Mouse (Mus musculus) neural tube, embryonic 12.5 days (tissue): ENCODE measurements around the gene D630003M21Rik. TPM values are rescaled to one million over a fixed set of nuclear protein-coding genes. Genes with fewer than 3 reads are reported as not detected.

Experiments used
- ATAC-seq: fragments of 200-750 bp; cut with Nextera tagmentation; 2 replicates; pipeline ENCODE4 v1.8.0; 2017; ENCODE audit warnings: low read depth, mild to moderate bottlenecking, moderate TSS enrichment, moderate library complexity; ENCODE audit not compliant: low FRiP score
- H3K27ac ChIP-seq: fragments of 300-500 bp; sonication (generic); 2 replicates; pipeline ENCODE4 v1.5.1; 2016
- H3K27me3 ChIP-seq: fragments of 300-500 bp; sonication (generic); replicated peaks from 2 replicates; pipeline ENCODE4 v1.6.1; 2016; ENCODE audit warnings: mild to moderate bottlenecking
- H3K36me3 ChIP-seq: fragments of 300-500 bp; sonication (generic); 2 replicates; pipeline ENCODE4 v1.6.1; 2016; ENCODE audit warnings: mild to moderate bottlenecking
- H3K4me1 ChIP-seq: fragments of 300-500 bp; sonication (generic); 2 replicates; pipeline ENCODE4 v1.6.1; 2016
- H3K4me2 ChIP-seq: fragments of 300-500 bp; sonication (generic); replicated peaks from 2 replicates; pipeline ENCODE4 v1.6.1; 2016; ENCODE audit warnings: mild to moderate bottlenecking
- H3K4me3 ChIP-seq: fragments of 300-500 bp; sonication (generic); 2 replicates; pipeline ENCODE4 v1.5.1; 2016
- H3K9ac ChIP-seq: fragments of 300-500 bp; sonication (generic); 2 replicates; pipeline ENCODE4 v1.6.1; 2016; ENCODE audit warnings: mild to moderate bottlenecking
- H3K9me3 ChIP-seq: fragments of 300-500 bp; sonication (generic); 2 replicates; pipeline ENCODE4 v1.6.1; 2016; ENCODE audit warnings: mild to moderate bottlenecking
- WGBS: fragments of 180-500 bp; shearing (Covaris S2); methylation state at CpG from one replicate; pipeline ENCODE4 v1.1.7; 2016; 5-methylcytosine and 5-hydroxymethylcytosine counted together
- polyA plus RNA-seq: library from polyadenylated mRNA; unstranded; fragments of >200 nt; fragmentation: Nextera tagmentation; extraction: Ambion mirVana; gene quantifications from 2 replicates; pipeline ENCODE4 v1.2.1, GENCODE M21; 2016

The D630003M21Rik gene
- polyA plus RNA-seq, 1 experiment from 2014 or later: 5.0 TPM

DNA sequence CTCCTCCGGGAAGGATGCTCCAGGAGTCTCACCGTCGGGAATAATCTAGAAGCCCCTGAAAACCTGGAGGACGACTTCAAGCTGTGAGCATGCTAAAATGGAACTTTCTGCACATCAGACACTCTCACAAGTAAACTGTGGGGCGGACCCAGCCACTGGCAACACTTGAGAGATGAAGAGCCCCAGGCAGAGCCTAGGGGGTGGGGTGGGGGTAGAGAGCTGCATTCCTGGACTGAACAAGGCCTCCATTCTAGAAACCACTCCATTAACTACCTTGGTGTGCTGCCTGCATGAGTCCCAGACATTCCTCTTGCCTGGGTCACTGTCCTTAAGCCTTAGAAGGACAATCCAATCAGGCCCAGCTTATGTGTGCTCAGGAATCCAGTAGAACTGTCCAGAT lies 2.0 kb upstream of the D630003M21Rik start:
- Histone ChIP-seq H3K9me3 (no peaks in the 10 kb centered on the region), H3K27ac (no peak overlapping the region), H3K4me3 (no peak overlapping the region), H3K27me3 (no peaks in the 10 kb centered on the region), H3K9ac (no peak overlapping the region), H3K36me3 (no peaks in the 10 kb centered on the region), H3K4me1 (peaks cover 25% of the 10 kb centered on the region), H3K4me2 (no peak overlapping the region)
- WGBS: 45% methylated on average over 5 of the region's 5 CpGs
- no peak for ATAC-seq

DNA sequence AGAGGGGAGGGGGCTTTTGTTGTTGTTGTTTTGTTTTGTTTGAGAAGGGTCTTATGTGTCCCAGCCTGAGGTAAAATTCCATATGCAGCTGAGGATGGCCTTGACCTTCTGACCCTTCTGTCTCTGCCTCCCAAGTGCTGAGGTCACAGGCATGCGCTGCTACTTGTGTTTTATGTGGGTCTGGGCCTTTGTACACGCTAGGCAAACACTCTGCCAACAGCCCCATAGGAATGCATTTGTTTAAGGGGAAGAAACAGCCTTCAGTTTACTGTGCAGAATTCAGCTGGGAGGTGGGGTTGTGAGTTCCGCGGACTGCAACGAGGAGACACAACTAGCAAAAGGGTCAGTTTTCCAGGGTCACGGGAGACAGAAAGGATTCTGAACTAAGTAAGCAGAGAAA lies 1.6 kb upstream of the D630003M21Rik start:
- H3K4me2 ChIP-seq: no peak overlapping the region
- no peak overlapping the region for H3K27ac ChIP-seq
- no peak overlapping the region for H3K4me3 ChIP-seq
- H3K27me3 ChIP-seq: no peaks in the 10 kb centered on the region
- H3K4me1 ChIP-seq: peaks cover 25% of the 10 kb centered on the region
- no peak for ATAC-seq
- no peaks in the 10 kb centered on the region for H3K36me3 ChIP-seq
- WGBS: 33% methylated on average over 6 of the region's 6 CpGs
- H3K9me3 ChIP-seq: no peaks in the 10 kb centered on the region
- H3K9ac ChIP-seq: no peak overlapping the region

DNA sequence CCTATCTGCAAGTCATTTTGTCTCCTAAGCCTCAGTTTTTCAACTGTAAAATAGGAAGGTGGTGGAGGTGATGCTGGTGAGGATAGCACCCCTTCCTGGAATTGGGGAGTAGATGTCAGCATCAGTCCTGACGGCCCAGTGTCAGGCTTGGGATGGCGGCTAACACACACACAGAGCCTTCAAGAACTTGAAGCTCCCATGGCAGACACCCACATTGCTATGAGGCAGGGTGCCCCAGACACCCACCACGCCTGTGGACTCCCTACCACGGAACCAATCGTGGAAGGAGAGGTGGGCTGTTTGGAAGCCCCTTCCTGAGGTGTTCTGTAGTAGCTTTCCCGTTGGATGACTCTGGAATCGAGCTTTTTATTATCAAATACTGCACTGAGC lies 476 bp upstream of the D630003M21Rik start:
- Histone ChIP-seq H3K4me1 (peaks cover 25% of the 10 kb centered on the region), H3K4me2 (peak overlapping the region; percentile 91), H3K36me3 (no peaks in the 10 kb centered on the region), H3K9me3 (no peaks in the 10 kb centered on the region), H3K9ac (peak overlapping the region; percentile 58), H3K4me3 (peak overlapping the region; percentile 40), H3K27ac (no peak overlapping the region), H3K27me3 (no peaks in the 10 kb centered on the region)
- ATAC-seq: peak; percentile 21
- WGBS: 33% methylated on average over 7 of the region's 7 CpGs

DNA sequence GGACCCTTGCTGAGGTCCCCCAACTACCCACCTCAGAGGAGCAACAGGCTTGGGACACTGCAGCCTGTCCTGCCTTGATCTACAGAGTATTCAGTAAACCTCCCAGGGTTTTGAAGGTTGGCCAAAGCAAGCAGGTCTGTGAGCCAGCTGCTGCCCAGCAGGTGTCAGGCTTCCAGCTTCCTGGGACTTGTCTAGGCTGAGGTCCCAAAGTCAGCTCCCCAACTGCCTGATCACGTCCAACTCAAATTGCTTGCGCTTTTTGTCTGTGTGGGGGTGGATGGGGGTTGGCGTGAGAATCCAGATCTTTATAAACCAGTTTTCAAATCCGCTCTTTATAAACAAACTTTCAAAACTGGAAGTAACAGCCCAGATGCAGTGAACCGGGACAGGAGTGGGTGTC lies 3.7 kb downstream of the D630003M21Rik start:
- no peaks in the 10 kb centered on the region for H3K36me3 ChIP-seq
- H3K4me3 ChIP-seq: no peak overlapping the region
- no peaks in the 10 kb centered on the region for H3K9me3 ChIP-seq
- H3K27ac ChIP-seq: no peak overlapping the region
- H3K27me3 ChIP-seq: no peaks in the 10 kb centered on the region
- no peak for ATAC-seq
- H3K4me1 ChIP-seq: peaks cover 19% of the 10 kb centered on the region
- WGBS: 73% methylated on average over 5 of the region's 5 CpGs
- H3K4me2 ChIP-seq: no peak overlapping the region
- no peak overlapping the region for H3K9ac ChIP-seq

DNA sequence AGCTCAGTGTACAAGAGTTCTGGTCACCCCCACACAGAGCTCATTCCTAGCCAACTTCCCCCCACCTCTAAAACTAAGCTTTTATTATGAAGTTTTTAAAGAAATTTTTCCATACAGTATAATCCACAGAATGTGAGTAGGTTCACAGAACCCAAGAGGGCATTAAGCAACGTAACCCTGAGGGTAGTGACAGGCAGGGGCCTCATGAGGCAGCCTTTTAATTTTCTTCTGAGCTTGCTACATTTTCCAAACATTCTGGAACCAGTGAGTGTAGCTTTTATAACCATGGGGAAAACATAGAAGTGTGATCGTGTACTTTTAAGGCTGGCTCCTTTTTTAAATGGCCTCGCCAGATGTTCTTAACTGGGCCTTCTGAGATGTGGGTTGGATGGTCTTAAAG lies 5.5 kb downstream of the D630003M21Rik start:
- Histone ChIP-seq H3K27me3 (no peaks in the 10 kb centered on the region), H3K9ac (no peak overlapping the region), H3K4me2 (no peak overlapping the region), H3K27ac (0 out of 2 replicates have a peak overlapping the region, but pooled peaks have one; percentile 7), H3K36me3 (no peaks in the 10 kb centered on the region), H3K9me3 (no peaks in the 10 kb centered on the region), H3K4me3 (no peak overlapping the region), H3K4me1 (peaks cover 6% of the 10 kb centered on the region)
- 81% methylated on average over 3 of the region's 3 CpGs for WGBS
- no peak for ATAC-seq

DNA sequence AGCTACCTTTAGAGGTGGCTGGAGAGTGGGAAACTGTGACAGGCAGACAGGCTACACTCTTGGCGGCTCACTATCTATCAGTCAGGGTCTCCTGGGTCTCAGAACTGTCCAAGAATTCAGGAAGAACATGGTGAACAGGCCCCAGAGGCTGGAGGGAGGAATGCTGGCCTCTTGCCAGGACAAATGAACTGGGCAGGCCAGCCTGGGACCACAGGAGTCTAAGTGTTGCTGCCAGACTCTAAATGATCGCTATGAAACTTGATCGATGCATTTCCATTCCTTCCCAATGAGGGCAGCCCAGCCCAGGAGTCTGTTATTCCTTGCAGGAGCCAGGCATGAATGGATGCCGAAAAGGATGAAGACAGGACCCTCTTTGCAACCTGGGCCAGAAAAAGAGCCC lies 6.4 kb downstream of the D630003M21Rik start:
- Histone ChIP-seq H3K36me3 (no peaks in the 10 kb centered on the region), H3K27ac (no peak overlapping the region), H3K4me1 (peaks cover 6% of the 10 kb centered on the region), H3K4me3 (no peak overlapping the region), H3K9me3 (no peaks in the 10 kb centered on the region), H3K4me2 (no peak overlapping the region), H3K9ac (no peak overlapping the region), H3K27me3 (no peaks in the 10 kb centered on the region)
- no peak for ATAC-seq
- 70% methylated on average over 4 of the region's 4 CpGs for WGBS

DNA sequence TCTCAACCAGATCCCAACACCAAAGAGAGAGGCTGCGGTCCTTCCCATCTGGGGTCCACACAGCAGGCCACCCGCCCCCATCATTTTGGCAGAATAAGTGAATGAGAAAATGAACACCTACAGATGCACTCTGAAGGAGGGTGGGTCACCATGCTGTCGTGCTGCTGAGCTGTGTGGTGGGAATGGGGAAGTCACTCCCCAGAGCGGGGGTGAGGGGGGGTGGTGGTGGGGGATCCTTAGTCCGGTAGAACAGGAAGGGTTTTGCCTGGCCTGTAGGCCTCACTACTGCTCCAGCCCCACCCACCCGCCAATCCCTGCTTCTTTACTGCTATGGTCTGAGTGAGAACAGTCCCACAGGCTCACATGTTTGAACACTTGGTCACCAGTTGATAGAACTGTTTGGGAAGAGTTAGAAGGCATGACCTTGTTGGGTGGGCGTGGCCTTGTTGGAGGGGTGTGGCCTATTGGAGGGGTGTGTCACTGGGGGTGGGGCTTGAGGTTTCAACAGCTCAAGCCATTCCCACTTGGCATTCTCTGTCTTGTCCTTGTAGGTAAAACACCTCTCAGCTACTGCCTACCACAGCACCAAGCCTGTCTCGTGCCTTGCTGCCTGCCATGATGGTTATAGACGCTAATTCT lies 7.5 kb downstream of the D630003M21Rik start:
- no peak for ATAC-seq
- Histone ChIP-seq H3K27me3 (no peaks in the 10 kb centered on the region), H3K4me3 (no peak overlapping the region), H3K9ac (no peak overlapping the region), H3K9me3 (no peaks in the 10 kb centered on the region), H3K36me3 (no peaks in the 10 kb centered on the region), H3K27ac (no peak overlapping the region), H3K4me2 (no peak overlapping the region), H3K4me1 (peaks cover 6% of the 10 kb centered on the region)
- WGBS: 89% methylated on average over 9 of the region's 9 CpGs

DNA sequence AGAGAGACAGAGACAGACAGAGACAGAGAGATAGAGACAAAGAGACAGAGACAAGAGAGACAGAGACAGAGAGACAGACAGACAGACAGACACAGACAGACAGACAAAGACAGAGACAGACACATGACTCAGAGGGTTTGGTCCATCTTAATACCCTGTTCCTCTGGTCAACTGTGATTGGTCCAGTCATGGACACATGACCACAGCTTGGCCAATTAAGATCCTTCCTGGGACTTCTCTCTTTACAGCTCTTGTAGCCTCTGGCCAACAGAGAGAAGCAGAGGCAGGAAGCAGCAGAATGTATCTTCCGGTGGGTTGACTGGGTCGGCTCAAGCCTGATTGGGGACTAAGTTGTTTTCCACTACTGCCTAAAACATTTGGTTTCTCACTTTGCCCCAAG lies 9.5 kb downstream of the D630003M21Rik start:
- Histone ChIP-seq H3K36me3 (no peaks in the 10 kb centered on the region), H3K27ac (no peak overlapping the region), H3K9ac (no peak overlapping the region), H3K27me3 (no peaks in the 10 kb centered on the region), H3K4me1 (peaks cover 6% of the 10 kb centered on the region), H3K9me3 (no peaks in the 10 kb centered on the region), H3K4me2 (no peak overlapping the region), H3K4me3 (no peak overlapping the region)
- 85% methylated on average over 2 of the region's 2 CpGs for WGBS
- no peak for ATAC-seq

DNA sequence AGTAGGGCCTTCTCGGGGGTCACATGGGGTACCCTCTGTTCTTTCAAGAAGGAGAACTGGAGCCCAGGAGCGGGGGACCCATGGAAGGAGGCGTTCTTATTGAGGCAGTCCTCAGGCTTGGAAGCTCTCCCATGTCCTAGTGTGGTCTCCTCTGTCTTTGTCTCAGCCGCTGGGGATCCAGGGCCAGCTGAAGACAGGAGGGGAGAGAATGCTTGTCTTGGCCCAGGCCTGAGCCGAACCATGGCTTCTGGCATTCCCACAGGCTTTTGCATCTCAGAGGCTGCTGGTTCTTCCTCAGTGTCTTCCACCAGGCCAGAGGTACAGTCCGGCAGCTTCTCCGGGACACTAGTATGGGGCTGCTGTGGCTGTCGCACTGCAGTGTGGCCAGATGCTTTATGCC lies 12.5 kb downstream of the D630003M21Rik start:
- Histone ChIP-seq H3K4me2 (no peak overlapping the region), H3K4me3 (no peak overlapping the region), H3K4me1 (0 out of 2 replicates have a peak, but pooled peaks cover under 1% of the 10 kb centered on the region), H3K9ac (no peak overlapping the region), H3K27ac (no peak overlapping the region), H3K36me3 (no peaks in the 10 kb centered on the region), H3K9me3 (no peaks in the 10 kb centered on the region), H3K27me3 (no peaks in the 10 kb centered on the region)
- WGBS: 91% methylated on average over 8 of the region's 8 CpGs
- ATAC-seq: no peak

DNA sequence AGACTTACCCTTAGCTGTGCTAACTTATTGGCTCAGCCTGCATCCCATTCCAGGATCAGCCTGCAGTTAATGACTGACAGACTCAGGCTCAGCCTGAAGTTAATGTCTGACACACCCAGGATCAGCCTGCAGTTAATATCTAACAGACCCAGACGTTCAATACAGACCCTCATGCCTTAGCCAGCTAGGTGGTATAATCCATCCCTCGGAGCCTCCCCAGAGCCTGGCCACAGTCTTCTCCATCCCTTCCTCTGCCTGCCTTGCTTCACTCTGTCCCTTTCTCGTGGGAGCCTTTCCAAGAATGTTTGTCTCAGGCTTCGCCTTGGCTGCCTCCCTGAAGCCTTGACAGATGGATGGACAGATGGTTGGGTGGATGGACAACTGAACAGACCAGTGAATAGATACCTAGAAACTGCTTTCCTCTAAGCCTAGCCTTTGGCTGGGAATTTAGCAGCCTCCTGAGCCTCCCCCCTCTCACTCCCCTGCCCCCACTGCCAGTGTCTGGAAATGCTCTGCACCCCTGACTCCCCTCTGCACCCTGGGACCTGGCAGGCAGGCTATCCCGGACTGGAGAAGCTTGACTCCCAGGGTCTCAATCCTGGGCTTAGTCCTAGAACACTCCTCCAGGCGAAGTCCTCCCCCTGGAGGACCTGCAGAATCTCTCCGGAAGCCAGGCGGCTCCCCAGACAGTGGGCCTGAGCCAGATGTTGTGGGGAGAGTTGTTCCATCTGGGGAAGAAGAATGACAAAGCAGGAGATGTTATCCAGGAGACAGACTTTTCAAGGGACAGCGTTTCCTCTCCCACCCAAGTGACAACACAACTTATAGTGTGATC lies 13.5 kb downstream of the D630003M21Rik start:
- Histone ChIP-seq H3K4me3 (no peak overlapping the region), H3K36me3 (no peaks in the 10 kb centered on the region), H3K27ac (no peak overlapping the region), H3K27me3 (no peaks in the 10 kb centered on the region), H3K9ac (no peak overlapping the region), H3K9me3 (no peaks in the 10 kb centered on the region), H3K4me2 (no peak overlapping the region), H3K4me1 (0 out of 2 replicates have a peak, but pooled peaks cover 4% of the 10 kb centered on the region)
- ATAC-seq: no peak
- 58% methylated on average over 9 of the region's 9 CpGs for WGBS

DNA sequence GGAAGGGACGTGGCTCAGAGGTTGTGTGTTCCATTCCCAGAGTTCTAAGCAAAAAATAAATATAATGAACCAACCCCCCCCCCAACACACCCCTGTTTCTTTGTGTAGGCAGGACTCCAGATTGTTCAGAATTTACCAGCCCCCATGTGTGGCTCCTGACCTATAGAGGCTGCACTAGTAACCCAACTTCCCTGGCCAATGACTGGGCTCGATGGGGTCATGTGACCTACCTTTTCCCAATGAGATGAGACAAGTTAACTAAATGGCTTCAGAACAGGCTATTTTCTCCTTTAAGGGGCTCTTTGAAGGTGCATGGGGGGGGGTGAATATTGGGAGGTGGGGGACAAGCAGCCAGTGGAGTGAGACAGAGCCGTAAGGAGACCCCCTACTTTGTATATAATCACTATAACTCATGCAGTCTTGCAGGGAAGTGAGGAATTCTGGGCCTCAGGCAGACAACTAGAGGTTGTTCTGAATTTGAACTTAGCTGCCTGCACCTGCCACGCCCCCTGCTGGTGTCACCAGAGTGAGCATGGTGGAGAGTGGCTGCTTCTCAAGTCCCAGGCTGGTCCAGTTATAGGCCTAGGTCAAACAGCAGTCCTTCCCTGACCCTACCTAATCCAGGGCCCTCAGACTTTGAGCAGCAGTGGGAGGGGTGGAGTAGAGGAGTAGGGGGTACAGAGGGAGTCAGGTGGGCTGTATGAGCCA lies 17.1 kb downstream of the D630003M21Rik start:
- no peak overlapping the region for H3K27ac ChIP-seq
- WGBS: 69% methylated on average over 4 of the region's 4 CpGs
- no peak overlapping the region for H3K9ac ChIP-seq

DNA sequence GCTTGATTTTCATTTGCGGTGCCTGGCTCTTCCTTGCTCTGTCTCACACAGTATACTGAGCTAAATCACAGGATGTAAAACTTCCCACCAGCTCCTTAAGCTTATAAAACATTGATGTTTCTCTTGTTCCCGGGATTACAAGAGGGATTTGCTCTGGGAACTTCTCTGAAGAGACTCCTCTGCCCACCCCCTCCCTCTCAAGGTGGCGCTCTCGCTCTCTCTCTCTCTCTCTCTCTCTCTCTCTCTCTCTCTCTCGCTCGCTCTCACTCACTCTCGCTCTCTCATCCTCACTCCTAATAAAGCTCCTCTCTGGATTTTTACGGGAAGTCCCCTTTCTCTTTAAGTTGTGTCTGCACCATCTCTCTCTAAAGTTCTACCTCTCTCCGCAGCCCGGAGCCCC lies 18.1 kb downstream of the D630003M21Rik start:
- H3K4me2 ChIP-seq: no peak overlapping the region
- no peak for ATAC-seq
- H3K9me3 ChIP-seq: no peaks in the 10 kb centered on the region
- WGBS: 32% methylated on average over 10 of the region's 10 CpGs
- H3K9ac ChIP-seq: no peak overlapping the region
- H3K27me3 ChIP-seq: no peaks in the 10 kb centered on the region
- H3K27ac ChIP-seq: no peak overlapping the region
- H3K4me1 ChIP-seq: 0 out of 2 replicates have a peak, but pooled peaks cover 10% of the 10 kb centered on the region
- H3K4me3 ChIP-seq: no peak overlapping the region
- no peaks in the 10 kb centered on the region for H3K36me3 ChIP-seq

More for the DNA sequence above, 17.1 kb downstream of the D630003M21Rik start:
- Histone ChIP-seq H3K27me3 (no peaks in the 10 kb centered on the region), H3K9me3 (no peaks in the 10 kb centered on the region), H3K4me2 (no peak overlapping the region), H3K4me3 (no peak overlapping the region), H3K36me3 (no peaks in the 10 kb centered on the region), H3K4me1 (0 out of 2 replicates have a peak, but pooled peaks cover 10% of the 10 kb centered on the region)
- no peak for ATAC-seq
